Mouse (Mus musculus) adrenal gland, postnatal 14 days (tissue): ENCODE data around the gene H2-Eb1. TPM values are rescaled to one million over a fixed set of nuclear protein-coding genes. Genes with fewer than 3 reads are reported as not detected.
"Not testable (repeated sequence)": the region's sequence is repeated elsewhere in the genome, so short reads cannot be mapped to it uniquely, and the experiment has no call there.

ENCODE experiments used
- DNase-seq: peaks from one replicate; pipeline ENCODE4 v3.0.0; 2021; ENCODE audit warnings: mixed read lengths
- total RNA-seq: library from RNA; stranded (reverse); gene quantifications from 2 replicates; pipeline ENCODE4 v1.2.3, GENCODE M21; 2021

Gene H2-Eb1
- total RNA-seq, 1 experiment from 2014 or later: 22.8 TPM

DNA sequence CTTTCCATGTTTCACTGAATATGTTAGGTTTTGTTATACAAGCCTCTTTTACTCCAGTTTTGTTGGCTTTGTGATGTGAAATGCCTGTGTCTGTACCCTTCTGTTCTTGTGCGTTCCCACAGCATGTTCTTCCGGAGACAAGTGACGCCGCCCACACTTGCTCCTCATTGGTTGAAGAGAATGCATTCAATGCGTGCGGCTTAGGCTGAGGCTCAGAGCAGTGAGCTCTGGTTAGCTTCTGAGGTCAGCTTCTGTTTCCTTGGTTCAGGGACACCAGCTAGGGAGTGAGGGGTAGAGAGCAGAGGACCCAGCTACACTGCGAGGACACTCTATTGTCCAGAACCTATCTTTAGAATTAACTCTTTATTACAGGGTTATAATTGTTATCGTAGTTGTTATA lies 14.1 kb upstream of the H2-Eb1 start:
- peak; percentile 85 for DNase-seq

DNA sequence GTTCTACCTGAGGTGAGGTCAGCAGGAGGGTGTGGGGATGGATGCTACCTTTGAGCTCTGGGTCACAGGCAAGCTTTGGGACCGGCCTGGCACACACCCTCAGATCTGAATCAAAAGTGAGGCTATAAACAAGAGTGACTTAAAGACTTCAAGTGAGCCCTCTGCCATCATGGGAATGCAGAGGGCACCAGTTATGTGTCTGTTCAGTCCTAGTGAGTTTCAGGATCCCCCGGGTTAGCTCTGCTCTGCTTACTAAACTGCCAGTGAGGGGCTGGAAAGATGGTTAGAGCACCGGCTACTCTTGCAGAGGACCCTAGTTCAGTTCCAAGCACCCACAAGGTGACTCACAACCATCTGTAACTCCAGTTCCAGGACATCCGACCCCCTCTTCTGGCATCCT lies 13.1 kb upstream of the H2-Eb1 start:
- no peak for DNase-seq

DNA sequence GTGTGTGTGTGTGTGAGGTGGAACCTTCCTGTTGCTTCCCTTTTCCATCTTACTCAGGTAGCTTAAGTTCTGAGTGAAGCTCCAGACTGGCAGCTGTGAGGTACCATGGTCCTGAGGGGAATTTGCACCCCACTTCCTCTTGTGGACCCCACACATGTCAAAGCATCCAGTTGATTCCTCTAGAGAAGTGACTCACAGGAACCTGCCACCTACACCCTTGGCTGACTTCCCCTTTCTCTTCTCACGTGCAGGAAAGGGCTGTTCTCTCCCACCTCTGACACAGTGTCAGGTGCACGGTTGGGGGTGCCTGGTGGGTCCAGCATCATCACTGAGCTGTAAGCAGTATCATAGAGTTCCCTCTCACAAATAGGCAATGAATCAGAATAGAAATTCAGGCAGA lies 12.1 kb upstream of the H2-Eb1 start:
- no peak for DNase-seq

DNA sequence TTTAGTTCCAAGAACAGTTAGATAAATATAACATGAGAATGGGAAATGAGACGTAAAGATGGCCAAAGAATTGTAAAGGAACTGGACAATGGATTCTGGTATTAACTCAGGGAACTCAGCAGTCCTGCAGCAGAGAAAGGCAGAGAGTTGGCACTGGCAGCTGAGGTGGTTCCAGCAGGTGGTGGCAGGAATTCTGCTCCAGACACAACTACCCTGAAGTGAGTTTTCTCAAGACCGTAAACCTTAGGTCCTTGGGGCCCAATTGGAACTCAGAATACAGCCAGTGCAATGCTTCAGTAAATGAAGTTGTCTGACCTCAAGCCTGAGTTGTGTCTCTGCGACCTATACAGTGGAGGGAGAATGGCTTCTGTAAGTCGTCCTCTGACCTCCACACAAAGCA lies 11.4 kb upstream of the H2-Eb1 start:
- no peak for DNase-seq

DNA sequence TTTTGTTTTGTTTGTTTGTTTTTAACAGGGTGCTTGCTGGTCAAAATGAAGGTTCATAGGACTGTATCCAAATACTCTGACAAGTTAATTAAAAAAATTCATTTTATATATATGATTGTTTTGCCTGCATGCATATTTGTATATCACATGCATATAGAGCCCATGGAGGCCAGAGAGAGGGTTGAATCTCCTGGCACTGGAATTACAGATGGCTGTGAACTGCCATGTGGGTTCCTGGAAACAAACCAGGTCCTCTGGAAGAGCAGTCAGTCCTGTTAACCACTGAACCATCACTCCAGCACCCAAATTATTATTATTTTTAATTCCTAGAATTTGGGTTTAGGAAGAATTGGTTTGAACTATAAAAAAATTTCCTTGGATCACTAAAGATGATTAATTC lies 10.4 kb upstream of the H2-Eb1 start:
- no peak for DNase-seq

DNA sequence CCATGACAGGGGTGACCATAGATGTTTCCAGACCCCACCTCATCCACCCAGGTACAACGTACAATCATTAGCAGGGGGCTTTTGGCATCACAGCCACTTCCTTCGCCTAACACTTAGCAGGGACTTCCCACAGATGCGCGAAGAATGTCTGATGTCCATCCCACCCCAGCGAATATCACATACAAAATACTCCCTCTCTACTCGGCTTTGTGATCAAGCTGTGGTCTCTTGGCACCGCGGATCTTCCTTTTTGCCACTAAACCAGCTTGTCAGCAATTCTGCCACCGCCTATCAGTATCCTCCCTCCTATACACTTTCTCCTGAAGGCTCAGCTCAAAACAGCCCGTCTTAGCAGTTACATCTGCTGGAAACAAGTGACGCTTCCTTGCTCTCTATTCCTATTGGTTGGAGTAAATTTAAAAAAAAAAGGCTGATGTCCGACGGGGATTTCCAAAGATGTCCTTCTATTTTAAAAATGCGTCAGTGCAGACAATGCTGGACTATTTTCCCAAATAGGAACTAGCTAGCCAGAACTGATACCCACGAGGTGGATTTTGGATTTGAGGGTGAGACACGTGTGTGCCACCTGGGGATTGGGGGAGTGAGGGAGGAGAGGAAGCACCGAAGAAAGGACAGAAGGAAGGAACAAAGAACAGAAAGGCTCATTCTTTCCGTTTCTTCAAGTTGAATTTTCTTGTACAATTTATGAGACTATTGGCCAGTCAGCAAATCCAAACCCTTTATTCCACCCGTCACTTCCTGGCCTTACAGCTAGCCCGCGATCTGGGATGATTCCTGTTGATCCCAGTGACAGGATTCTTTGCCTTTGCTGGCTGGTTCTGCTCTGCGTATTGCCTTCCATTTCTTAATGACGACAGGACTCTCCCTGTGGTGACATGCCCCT lies 9.5 kb upstream of the H2-Eb1 start:
- peak; percentile 37 for DNase-seq

DNA sequence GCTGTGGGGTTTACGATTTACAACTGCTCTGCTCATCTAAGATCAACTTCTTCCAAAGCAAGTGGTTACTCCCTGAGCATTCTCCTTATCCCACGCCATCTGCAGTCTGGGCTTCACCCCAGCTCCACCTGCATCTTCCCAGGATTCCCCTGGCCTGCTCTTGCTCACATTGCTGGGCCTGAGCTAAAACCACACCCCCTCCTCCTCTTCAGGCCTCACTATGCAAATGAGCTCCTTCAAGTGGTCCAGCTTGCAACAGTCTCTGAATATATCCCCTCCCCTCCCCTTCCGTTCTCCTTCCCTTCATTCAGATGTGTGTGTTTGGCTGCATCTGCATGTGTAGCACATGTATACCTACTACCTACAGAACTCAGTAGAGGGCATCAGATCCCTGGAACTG lies 6.3 kb upstream of the H2-Eb1 start:
- DNase-seq: no peak

DNA sequence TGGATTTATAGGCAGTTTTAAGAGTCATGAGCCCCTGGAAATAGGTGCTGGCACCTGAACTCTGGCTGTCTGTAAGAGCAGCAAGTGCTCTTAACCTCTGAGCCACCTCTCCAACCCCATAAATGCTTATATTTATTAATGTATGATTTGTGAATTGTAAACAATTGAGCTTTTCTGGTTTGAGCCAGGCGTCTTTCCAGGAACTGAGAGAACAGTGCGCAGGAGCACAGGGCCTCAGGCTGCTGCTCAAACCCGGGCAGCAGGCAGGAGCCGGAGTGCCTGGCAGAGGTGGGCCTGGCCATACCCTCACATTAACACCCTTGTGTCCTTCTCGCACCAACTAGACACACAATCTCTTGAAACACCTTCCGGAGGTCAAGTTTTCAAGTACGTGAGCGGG lies 5.6 kb upstream of the H2-Eb1 start:
- DNase-seq: no peak

DNA sequence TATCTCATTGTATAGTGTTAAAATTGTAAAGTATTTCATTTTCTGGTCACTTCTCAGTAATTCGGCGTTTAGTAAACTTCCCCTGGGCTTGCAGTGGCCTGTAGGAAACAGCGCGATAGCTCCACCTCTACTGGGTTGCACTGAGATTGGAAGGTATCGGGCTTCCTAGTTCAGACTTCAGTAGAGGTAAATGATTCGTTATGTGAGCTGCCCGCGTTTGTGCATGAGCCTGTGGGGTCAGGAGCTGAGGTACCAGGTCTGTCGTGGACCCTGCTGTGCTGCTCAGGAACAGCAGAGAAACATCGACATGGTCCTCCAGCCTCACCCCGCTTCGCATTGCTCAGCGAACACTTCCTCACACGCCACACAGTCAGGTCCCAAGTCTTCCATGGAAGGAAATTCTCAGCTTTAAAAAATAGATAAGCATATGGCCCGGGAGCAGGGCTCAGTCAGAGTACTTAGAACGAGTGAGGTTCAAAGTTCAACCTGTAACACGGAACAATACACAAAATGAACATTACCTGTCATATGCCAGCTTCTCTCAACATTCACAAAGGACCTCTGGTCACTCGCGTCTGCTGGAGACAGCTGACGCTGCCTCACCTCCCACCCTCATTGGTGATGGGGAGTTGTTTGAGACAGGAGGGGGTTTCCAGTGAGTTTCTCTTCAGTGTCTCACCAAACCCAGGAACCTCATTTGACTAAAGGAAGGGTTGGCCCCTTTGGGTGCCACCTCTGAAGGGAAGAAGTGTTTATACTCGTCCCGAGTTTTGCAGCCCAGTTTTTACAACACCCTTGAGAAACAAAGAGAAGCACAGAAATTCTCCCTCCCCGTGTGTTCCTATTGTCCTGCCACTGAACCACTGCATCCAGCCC lies 4.7 kb upstream of the H2-Eb1 start:
- DNase-seq: peak; percentile 24

DNA sequence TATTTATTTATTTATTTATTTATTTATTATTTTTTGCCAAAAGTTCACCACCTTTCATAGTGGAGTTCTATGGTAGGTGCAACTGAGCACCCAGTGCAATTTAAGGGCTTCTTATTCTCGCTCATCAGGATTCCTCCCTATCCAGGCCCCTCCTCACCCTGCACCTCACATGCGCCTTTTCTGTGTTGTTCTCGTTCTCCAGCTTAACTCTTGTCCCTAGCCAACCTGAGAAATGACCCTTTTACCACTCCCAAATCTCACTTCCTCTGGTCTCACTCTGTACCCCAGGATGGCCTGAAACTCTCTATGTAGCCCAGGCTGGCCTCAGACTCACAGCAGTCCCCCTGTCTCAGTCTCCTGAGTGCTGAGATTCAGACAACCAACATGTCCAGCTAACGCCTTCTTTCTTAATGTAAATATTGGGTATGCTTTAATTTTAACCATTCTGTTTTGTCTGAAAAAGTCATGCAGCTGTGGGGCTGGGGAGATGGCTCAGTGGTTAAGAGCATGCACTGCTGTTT lies 3.9 kb upstream of the H2-Eb1 start:
- DNase-seq: no peak

DNA sequence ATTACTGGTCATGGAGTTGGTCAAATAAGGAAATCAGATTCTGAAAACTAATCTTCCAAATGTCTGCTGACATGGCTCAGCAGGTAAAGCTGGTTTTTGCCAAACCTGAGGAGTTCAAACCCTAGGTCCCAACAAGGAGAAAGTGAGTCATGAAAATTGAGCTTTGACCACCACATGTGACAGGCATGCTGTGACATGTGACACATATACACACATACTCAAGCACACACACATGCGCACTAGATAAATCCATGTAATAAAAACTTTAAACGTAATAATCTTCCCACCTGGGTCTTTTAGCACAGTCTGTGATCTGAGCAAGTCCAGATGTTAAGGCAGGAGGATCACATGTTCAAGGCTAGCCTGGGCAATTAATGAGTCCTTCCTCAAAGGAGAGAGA lies 1.9 kb upstream of the H2-Eb1 start:
- no peak for DNase-seq

DNA sequence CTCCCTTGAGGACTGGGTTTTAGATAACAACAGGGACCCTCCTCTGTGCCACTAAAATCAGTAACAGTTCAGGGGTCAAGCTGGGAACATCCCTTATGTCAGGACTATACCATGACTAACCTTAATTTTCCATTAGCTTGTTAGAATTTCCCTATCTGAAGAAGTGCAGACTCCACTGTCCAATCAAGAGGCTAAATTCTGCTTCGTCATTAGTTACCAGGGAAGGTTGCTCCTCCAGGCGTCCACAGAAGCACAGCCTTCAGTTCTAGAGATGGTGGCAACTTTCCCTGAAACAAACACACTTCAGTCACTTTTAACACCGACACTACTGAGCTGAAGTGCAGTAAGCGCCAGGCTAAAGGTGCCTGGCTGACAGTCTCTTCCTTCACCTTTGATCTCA lies 916 bp upstream of the H2-Eb1 start:
- DNase-seq: peak; percentile 77

DNA sequence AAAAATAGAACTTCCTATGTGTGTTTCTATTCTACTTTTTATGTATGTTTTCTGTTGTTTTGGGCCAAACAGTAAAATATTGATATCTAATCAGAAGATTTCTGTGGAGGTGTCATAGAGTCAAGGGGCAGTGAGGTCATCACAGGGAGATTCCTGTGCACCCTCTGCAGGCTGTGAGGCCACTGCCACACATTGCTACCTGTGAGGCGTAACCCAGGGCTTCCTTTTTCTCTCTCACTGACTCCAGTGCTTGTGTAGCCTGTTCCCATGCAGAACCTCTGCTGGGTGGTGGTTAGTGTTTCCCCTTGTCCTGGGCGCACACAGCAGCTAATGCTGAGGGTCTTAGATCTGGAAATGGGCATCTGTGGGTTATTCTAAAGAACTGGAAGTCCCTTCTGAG lies 740 bp downstream of the H2-Eb1 start:
- no peak for DNase-seq

DNA sequence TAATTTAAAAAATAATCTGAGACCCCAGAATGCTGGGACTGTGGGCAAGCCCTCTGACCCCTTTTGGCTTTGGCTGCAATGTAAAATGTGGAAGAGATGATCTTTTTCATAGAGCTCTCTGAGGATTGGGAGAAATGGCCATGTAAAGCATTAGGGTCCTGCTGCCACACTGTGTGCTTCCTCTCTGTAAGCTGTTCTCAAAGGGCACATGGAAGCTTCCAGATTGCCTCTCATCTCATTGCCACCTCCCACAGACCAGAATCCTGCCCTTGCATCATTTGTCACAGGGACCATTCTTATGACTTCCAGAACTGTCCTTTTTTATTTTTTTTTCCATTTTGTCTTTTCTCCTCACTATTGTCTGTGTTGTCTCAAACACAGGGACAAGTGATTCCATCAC lies 1.5 kb downstream of the H2-Eb1 start:
- no peak for DNase-seq

DNA sequence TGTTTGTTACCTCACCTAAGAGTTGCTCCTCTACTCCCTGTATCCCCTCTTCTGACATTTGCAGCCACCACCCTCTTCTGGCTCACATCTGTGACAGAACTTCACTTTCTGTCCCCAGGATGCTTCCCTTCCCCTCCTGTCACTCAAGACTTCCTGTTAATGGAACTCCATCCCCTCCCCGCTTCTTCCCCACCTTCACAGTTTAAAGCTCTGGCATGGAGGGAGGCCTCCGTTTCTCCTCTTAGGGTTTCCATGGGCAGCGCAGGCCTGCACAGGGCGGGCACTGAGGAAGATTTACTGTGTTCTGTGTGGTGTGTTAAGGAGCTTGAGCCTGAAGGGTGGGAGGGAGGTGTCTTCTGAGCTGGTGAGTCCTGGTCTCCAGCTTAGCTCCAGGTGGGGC lies 2.5 kb downstream of the H2-Eb1 start:
- DNase-seq: no peak

DNA sequence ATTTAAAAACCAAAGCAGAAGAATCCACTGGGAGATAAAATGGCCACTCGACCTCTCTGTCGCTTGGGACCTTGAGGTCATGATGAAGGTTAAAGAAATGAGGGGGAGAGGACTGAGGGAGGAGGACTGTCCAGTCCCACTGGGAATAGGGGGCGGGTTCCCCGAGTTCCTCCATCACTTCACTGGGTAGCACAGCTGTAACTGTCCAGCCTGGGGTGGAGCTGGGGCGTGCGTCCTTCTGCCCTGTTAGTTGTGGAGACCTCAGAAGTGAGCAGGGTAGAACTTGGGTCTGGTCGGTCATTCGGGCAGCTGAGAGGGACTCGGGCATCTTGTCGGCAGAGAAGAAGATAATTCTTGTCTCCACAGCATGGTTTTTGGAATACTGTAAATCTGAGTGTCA lies 3.6 kb downstream of the H2-Eb1 start:
- DNase-seq: no peak

DNA sequence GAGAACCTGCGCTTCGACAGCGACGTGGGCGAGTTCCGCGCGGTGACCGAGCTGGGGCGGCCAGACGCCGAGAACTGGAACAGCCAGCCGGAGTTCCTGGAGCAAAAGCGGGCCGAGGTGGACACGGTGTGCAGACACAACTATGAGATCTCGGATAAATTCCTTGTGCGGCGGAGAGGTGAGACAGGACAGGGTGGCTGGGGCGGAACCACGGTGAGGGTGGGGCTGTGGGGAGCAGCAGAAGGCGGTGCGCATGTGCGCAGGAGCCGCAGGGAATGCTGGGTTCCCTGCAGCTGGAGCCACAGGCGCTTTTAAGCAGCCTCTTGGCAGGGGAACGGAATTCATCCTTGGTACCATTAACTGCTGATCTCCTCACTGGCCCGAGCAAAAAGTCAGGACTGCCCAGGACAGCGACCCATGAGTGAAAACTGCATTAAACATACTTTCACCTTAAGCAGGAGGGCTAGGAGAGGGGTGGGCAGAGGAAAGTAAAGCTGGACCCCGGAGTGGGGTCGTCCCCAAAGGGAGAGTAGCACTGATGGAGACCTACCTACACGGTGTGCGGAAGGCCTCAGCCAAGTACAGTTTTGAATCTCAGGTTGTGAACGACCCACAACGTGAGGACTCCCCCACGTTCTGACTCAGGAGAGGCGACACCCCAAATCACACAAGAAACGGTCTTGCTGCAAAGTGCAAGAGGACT lies 4.2 kb downstream of the H2-Eb1 start:
- peak; percentile 87 for DNase-seq

DNA sequence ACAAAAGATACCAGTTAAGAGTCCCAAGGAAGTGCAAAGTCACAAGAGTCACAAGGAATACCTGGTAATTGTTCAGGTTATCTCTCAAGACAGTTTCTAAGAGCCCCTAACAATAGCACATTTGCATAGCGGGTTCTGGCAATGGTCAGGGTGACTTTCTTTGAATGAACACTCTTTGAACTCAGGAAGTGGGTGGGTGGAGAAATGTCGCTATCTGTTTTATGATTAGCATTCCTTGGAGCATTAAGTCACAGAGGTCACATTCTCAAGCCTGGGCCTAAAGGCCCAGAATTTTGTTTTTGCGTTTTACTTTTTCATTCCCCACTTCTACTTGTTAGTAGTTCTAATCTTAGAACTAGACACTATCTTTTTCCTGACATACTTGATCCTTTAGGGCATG lies 4.9 kb downstream of the H2-Eb1 start:
- DNase-seq: not testable (repeated sequence)

DNA sequence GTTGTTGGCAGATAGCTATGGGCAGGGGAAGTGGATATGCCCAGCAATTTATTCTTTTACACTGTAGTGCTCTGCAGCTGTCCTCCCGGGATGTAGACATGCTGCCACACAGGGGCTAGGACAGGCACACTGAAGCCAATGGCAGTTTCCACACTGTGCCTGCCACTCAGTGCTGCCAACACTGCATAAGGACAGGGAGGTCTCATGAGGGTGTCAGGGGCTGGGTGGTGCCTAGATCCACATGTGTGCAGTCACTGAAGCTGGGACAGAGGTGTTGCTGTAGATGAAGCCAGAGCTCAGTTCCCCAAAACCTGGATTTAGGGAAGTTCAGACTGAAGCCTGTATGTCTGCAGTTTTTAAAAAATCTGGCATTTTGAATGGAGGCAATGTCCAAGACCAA lies 6.5 kb downstream of the H2-Eb1 start:
- no peak for DNase-seq

DNA sequence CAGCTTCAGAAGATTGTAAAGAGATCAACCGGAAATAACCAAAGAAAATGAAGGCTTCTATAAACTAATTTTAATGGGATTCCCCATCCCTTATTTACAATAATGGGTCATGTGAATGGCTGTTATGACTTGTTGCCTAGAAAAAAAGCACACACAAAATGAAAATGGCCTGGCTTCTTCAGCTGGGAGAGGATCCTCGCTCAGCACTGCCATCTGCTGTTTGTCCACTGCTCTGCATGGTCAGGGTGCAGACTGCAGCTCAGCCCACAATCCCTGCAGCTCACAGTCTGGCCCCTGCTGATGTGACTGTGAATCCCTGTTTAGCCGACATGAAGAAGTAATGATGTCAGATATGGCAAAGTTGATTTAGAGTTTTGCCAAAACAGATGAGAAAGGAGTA lies 7.7 kb downstream of the H2-Eb1 start:
- peak; percentile 87 for DNase-seq

DNA sequence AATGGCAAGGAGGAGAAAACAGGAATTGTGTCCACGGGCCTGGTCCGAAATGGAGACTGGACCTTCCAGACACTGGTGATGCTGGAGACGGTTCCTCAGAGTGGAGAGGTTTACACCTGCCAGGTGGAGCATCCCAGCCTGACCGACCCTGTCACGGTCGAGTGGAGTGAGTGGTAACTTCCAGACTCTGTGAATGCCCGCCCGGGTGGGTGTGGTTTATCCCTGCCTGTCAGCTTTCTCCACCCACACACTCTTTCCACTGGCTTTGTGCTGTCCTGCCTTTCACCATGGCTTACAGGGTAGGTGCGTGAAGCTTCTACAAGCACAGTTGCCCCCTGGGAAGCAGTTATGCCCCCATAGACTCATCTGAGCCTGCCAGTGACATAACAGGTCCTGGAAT lies 8.6 kb downstream of the H2-Eb1 start:
- DNase-seq: no peak

DNA sequence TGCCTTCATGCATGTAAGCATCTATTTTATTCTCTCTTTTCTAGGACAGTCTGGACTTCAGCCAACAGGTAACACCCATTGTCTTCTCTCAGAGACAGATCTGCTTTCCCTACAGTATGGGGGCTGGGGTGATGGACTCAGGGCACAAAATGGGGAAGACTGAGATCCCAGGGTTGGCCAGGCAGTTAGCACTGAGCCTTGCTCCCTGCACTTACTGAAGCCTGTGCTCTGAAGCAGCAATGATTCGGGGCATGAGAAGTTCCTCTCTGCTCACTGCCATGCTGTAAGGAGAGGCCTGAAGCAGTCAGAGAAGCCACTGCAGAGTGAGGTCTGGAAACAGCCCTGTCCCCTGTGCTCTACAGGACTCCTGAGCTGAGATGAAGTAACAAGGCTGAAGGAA lies 9.8 kb downstream of the H2-Eb1 start:
- DNase-seq: no peak

DNA sequence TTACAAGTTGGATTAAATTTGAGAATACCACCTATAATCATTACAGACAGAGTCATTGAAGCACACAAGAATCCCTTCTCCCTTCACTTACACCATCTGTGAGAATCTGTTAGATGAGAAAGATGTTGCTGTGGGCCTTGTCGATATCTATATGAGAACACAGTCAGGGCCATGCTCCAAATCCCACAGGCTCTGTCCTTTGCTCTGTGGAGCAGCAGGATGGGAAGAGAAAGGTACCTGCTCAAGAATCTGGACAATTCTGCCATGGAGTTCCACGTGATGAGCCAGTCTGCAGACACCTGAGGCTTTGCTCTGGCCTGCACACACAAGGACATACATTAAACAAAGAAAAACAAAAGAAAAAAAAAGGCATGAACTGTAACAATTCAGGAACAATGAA lies 11.0 kb downstream of the H2-Eb1 start:
- no peak for DNase-seq
